Mouse (Mus musculus): Measurements from ENCODE around the gene Zscan12.

GRCm38 (mm10) chr13:21350593-21350992 is 12.0 kb upstream of the Zscan12 start:
- TF ChIP-seq CTCF (IDR thresholded peaks at IDR 0.05) = no peak
- no peak for TF ChIP-seq EP300 (IDR thresholded peaks at IDR 0.05; ENCODE audit: insufficient read depth, low read depth, low read length)
- TF ChIP-seq POLR2A (IDR thresholded peaks at IDR 0.05; ENCODE audit: insufficient read depth, low read depth, low read length) = no peak
